Mouse (Mus musculus) naive thymus-derived CD4-positive, alpha-beta T cell, adult 2 months (primary cell): ENCODE measurements at regions not wholly inside any gene's neighbourhood (a gene's known extent, or its start where the extent isn't known, plus 50 kb on each side); places are given as distances from the start of the nearest gene placed in this dataset.

Experiments
- DNase-seq: peaks from one replicate; pipeline ENCODE4 v3.0.0-alpha.2; 2011; ENCODE audit warnings: low read depth

- no peak for DNase-seq
Measured at GRCm38 (mm10) chrX:13344701-13345100, 63.9 kb downstream of the Ddx3x start.

DNA sequence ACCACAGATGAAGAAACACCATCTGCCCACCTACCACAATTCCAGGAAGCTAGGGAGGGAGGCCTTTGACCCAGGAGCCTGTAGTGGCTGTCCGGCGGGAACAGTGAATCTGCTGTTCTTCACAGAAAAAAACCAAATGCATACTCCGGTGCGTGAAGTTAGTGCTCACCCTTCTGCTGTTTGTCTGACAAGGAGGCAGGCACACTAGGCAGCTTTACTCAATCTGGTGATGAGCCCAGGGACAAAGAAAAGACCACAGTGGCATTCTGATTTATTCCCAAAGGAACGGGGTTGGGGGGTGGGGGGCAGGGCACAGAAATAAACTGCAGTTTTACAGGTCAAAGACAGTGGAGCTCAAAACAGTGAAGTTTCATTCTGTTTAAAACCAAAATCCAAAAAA, 64.4 kb downstream of the Ddx3x start:
- no peak for DNase-seq

- DNase-seq: peak; percentile 31
Measured at GRCm38 (mm10) chrX:13346011-13346631, 65.4 kb downstream of the Ddx3x start.

GRCm38 (mm10) chrX:13346696-13347026, 65.9 kb downstream of the Ddx3x start:
- DNase-seq: peak; percentile 78

- peak; percentile 82 for DNase-seq
Measured at GRCm38 (mm10) chrX:13347027-13347840, 66.5 kb downstream of the Ddx3x start.

DNA sequence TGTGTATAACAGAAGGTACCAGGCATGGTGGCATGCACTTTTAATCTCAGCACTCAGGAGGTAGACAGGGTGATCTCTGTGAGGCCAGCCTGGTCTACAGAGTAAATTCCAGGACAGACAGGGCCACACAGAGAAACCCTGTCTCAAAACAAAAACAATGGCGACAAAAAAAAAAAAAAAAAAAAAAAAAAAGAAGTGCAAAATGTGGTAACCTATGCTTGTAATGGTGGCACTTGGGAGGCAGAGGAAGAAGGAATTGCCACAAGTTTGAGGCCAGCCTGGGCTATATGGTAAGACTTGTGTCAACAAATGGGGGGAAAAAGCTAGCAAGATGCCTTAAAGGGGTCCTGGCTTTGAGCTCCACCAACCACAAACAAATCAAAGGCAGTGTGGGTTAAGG, 67.6 kb downstream of the Ddx3x start:
- no peak for DNase-seq

- no peak for DNase-seq
Measured at GRCm38 (mm10) chrX:13350461-13350860, 69.7 kb downstream of the Ddx3x start.

- no peak for DNase-seq
Measured at GRCm38 (mm10) chrX:13357149-13357783, 76.5 kb downstream of the Ddx3x start.

GRCm38 (mm10) chrX:13357973-13358372, 77.2 kb downstream of the Ddx3x start:
- DNase-seq: no peak

GRCm38 (mm10) chrX:13360436-13360835, 79.7 kb downstream of the Ddx3x start:
- DNase-seq: no peak

DNA sequence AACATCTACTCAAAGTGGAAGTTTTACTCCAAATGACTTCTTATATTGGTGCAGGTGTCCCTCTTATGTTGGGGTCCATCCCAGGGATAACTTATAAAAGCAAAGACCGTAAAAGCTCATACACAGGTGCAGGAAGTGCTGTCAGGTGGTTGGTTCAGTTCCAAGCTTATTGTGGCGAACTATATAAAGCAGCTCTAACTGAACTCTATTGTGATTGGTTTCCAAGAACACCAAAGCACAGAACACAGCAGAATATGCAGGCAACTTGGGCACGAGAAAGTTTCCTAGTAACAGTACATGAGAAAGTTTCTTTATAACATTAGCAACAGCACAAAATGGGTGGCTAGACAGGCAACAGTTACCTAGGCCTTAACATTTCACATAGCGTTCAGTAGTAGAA, 89.5 kb downstream of the Ddx3x start:
- DNase-seq: peak; percentile 66

- DNase-seq: no peak
Measured at GRCm38 (mm10) chrX:13372752-13373151, 92.0 kb downstream of the Ddx3x start.

DNA sequence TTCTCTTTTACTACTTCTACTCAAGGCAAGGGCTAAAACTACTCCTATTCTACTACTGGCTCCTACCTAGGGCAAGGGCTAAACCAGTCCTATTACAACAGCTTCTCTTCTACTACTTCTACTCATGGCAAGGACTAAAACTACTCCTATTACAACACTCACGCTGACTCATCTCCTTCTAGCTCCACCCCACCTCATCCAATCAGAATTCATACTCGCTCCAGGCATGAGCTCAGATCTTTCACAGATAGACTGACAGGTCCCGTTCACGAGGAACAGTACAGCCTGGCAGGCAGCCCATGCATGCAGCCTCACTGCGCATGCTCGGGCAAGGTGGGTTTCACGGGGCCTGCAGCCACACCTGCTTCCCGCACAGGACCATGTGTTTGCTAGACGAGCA, 79.6 kb upstream of the Nyx start:
- DNase-seq: no peak

DNA sequence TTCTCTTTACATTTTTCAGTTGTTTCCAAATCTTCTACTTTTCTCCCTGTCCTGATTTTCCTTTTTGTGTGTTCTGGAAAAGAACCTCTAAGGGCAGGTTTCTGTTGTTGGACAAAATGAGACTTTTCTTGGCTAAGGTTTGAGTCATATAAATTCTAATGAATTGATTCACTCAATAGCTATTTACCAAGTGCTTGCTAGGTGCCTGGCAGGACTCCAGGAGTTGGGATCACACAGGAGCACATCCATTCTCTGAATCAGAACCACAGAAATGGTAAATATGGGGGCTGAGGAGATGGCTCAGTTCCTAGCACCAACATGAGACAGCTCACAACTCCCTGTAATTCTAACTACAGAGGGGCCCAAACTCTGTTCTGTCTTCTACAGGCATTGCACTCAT, 67.4 kb upstream of the Nyx start:
- no peak for DNase-seq

DNA sequence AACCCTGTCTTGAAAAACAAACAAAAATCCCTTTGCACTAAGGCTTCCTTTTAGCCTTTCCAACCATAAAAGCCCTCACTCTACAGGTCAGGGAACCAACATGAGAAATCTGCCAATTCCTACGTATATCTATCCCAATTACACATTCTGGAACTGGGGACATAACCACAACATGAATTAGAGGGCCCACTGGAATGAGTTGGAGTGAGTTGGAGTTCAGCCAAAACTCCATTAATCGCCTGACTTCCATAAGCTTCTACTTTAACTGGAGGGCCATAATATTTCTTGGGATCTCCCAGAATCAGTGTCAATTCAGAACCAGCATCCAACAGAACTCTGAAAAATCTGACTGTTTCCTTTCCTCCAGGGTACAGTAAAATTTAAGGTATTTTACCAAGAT, 53.2 kb upstream of the Nyx start:
- DNase-seq: no peak

DNA sequence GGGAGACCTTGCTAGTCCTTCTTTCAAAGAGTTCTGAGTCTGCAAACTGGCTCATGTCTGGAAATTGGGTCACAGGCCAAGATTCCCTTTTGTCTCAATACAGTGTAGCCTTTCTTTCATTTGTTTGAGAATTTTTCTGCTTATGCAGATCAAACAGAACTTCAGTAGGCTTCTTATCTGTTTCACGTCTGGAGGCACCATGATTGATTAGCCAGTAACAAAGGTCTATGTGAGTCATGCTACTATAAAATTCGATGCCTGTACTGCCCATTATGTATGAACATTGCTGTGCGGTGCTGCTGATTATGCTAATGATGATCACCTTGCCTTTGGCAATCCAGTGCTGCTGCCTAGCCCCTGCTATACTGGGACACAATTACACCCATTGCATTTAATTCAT, 52.8 kb upstream of the Nyx start:
- DNase-seq: no peak
